Mouse (Mus musculus) small intestine, adult 2 months (tissue): ENCODE measurements at regions not wholly inside any gene's neighbourhood (a gene's known extent, or its start where the extent isn't known, plus 50 kb on each side); places are given as distances from the start of the nearest gene placed in this dataset.

ENCODE experiments used
- CTCF ChIP-seq: fragments of 200-500 bp; IDR thresholded peaks from 2 replicates; pipeline ENCODE4 v1.5.1; 2012; ENCODE audit warnings: low read depth, mild to moderate bottlenecking, control low read depth, inconsistent platforms, low read length, moderate library complexity, mixed read lengths; ENCODE audit not compliant: insufficient replicate concordance, insufficient read length; ENCODE audit errors: extremely low read depth
- POLR2A ChIP-seq: fragments of 200-500 bp; IDR thresholded peaks from 2 replicates; pipeline ENCODE4 v1.6.1; 2012; ENCODE audit warnings: low read depth, mild to moderate bottlenecking, control low read depth, inconsistent platforms, low read length, moderate library complexity

DNA sequence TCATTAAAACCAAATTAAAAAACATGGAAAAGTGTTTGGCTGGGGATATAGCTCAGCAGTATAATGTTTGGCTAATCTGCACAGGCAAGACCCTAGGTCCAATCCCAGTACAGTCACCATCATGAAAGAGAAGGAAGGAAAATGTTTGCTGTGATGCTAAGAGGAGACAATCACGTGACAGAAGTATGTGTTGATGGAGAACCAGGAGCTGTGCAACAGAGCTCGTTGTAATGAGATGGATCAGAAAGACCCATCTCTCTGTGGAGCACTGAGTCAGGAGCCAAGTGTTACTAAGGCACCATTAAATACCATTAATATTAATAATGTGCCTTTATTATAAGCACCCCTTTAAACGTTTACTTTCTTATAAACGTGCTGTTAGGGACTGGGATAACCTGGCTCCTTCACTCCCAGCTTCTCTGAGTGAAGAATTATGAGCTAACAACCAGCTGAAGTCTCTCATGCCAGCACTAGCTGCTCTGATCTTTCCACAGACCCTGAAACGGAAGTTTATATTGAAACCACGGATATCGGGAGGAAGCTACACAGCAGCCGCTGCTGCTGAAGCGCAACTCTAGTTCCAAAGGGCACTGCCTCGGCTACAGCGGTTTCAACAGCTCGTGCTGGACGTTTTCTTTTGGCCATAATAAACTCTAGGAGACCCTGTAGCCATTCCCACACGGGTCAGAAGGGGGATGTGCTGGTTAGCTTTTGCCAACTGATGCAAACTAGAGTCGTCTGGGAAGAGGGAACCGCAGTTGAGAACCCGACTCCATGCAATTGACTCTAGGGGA lies 167.7 kb downstream of the Tex36 start:
- TF ChIP-seq CTCF: no peak
- TF ChIP-seq POLR2A: no peak
